Mouse (Mus musculus): Measurements from ENCODE around the gene Lrrc31. TPM values are rescaled to one million over a fixed set of nuclear protein-coding genes. Genes with fewer than 3 reads are reported as not detected.
A peak's percentile ranks its signal among the peaks of the same experiment; 100 is the strongest.

Gene Lrrc31
- polyA plus RNA-seq, 1 experiment from 2014 or later: 1.0 TPM

GRCm38 (mm10) chr3:30655937-30656336, 43.7 kb downstream of the Lrrc31 start:
- WGBS: 71% methylated on average over 5 of the region's 5 CpGs
- no peak overlapping the region for H3K27ac ChIP-seq
- ATAC-seq (replicated peaks; ENCODE audit: low FRiP score, low read depth): no peak

GRCm38 (mm10) chr3:30650062-30650841, 49.4 kb downstream of the Lrrc31 start:
- no peaks in the 10 kb centered on the region for H3K9me3 ChIP-seq (replicated peaks; ENCODE audit: low read length)
- WGBS: under 1% methylated on average over 41 of the region's 41 CpGs
- peak; percentile 34 for DNase-seq (ENCODE audit: low spot score)
- 0 out of 2 replicates have a peak overlapping the region, but pooled peaks have one; percentile 25 for H3K9ac ChIP-seq (ENCODE audit: low read depth, low read length)
- no peak overlapping the region for H3K27ac ChIP-seq
- ATAC-seq (replicated peaks; ENCODE audit: low FRiP score, low read depth): peak; percentile 53; the same call in 1 of the 2 replicates
- H3K4me1 ChIP-seq (replicated peaks; ENCODE audit: insufficient read depth, low read length): peaks cover 16% of the 10 kb centered on the region
- H3K36me3 ChIP-seq (ENCODE audit: insufficient read depth, low read length): no peaks in the 10 kb centered on the region
- H3K27me3 ChIP-seq (ENCODE audit: insufficient read depth, low read length): no peaks in the 10 kb centered on the region
- H3K4me3 ChIP-seq (replicated peaks; ENCODE audit: low read depth, low read length): peak overlapping the region; percentile 40
- TF ChIP-seq CTCF (IDR thresholded peaks at IDR 0.05; ENCODE audit: low read depth): peak; percentile 65
- peak overlapping the region; percentile 75 for H3K4me2 ChIP-seq (ENCODE audit: low read length)

More at GRCm38 (mm10) chr3:30655937-30656336, 43.7 kb downstream of the Lrrc31 start:
- Histone ChIP-seq H3K9ac (ENCODE audit: low read depth, low read length) (no peak overlapping the region), H3K27me3 (ENCODE audit: insufficient read depth, low read length) (no peaks in the 10 kb centered on the region), H3K4me3 (replicated peaks; ENCODE audit: low read depth, low read length) (no peak overlapping the region), H3K4me2 (ENCODE audit: low read length) (no peak overlapping the region), H3K4me1 (replicated peaks; ENCODE audit: insufficient read depth, low read length) (0 out of 2 replicates have a peak, but pooled peaks cover under 1% of the 10 kb centered on the region), H3K36me3 (ENCODE audit: insufficient read depth, low read length) (no peaks in the 10 kb centered on the region), H3K9me3 (replicated peaks; ENCODE audit: low read length) (no peaks in the 10 kb centered on the region)
- no peak for DNase-seq (ENCODE audit: low spot score)
- TF ChIP-seq CTCF (IDR thresholded peaks at IDR 0.05; ENCODE audit: low read depth): no peak

GRCm38 (mm10) chr3:30648466-30648865, 51.2 kb downstream of the Lrrc31 start:
- Histone ChIP-seq H3K4me1 (replicated peaks; ENCODE audit: insufficient read depth, low read length) (peaks cover 16% of the 10 kb centered on the region), H3K4me2 (ENCODE audit: low read length) (no peak overlapping the region), H3K36me3 (ENCODE audit: insufficient read depth, low read length) (no peaks in the 10 kb centered on the region), H3K9me3 (replicated peaks; ENCODE audit: low read length) (no peaks in the 10 kb centered on the region), H3K9ac (ENCODE audit: low read depth, low read length) (no peak overlapping the region), H3K27me3 (ENCODE audit: insufficient read depth, low read length) (no peaks in the 10 kb centered on the region), H3K27ac (no peak overlapping the region), H3K4me3 (replicated peaks; ENCODE audit: low read depth, low read length) (no peak overlapping the region)
- 90% methylated on average over 2 of the region's 2 CpGs for WGBS
- no peak for TF ChIP-seq CTCF (IDR thresholded peaks at IDR 0.05; ENCODE audit: low read depth)
- ATAC-seq (replicated peaks; ENCODE audit: low FRiP score, low read depth) (no peak), DNase-seq (ENCODE audit: low spot score) (no peak)

GRCm38 (mm10) chr3:30647440-30648090, 52.1 kb downstream of the Lrrc31 start, which contains the start of gene Lrrc34:
TSS of gene Lrrc34 (minus strand) at chr3:30647869.
- peak within 1 kb of the TSS; percentile 67 for H3K4me2 ChIP-seq (ENCODE audit: low read length)
- H3K9me3 ChIP-seq (replicated peaks; ENCODE audit: low read length): no peaks in the 10 kb centered on the region
- peak; percentile 91 for ATAC-seq (replicated peaks; ENCODE audit: low FRiP score, low read depth)
- WGBS: 6% methylated on average over 25 of the region's 25 CpGs
- H3K36me3 ChIP-seq (ENCODE audit: insufficient read depth, low read length): no peaks in the 10 kb centered on the region
- H3K27me3 ChIP-seq (ENCODE audit: insufficient read depth, low read length): no peaks in the 10 kb centered on the region
- no peak within 1 kb of the TSS for H3K27ac ChIP-seq
- H3K4me3 ChIP-seq (replicated peaks; ENCODE audit: low read depth, low read length): peak within 1 kb of the TSS; percentile 34
- H3K4me1 ChIP-seq (replicated peaks; ENCODE audit: insufficient read depth, low read length): peaks cover 16% of the 10 kb centered on the region
- TF ChIP-seq CTCF (IDR thresholded peaks at IDR 0.05; ENCODE audit: low read depth): no peak
- peak within 1 kb of the TSS; percentile 55; the same call in 1 of the 2 replicates for H3K9ac ChIP-seq (ENCODE audit: low read depth, low read length)
- DNase-seq (ENCODE audit: low spot score): peak; percentile 92

GRCm38 (mm10) chr3:30646761-30647160, 52.9 kb downstream of the Lrrc31 start:
- no peak for TF ChIP-seq CTCF (IDR thresholded peaks at IDR 0.05; ENCODE audit: low read depth)
- H3K4me2 ChIP-seq (ENCODE audit: low read length): no peak overlapping the region

GRCm38 (mm10) chr3:30644207-30644606, 55.4 kb downstream of the Lrrc31 start, which contains the start of gene Lrriq4:
TSS of gene Lrriq4 (plus strand) at chr3:30644507.
- DNase-seq (ENCODE audit: low spot score) (no peak), ATAC-seq (replicated peaks; ENCODE audit: low FRiP score, low read depth) (no peak)
- Histone ChIP-seq H3K4me1 (replicated peaks; ENCODE audit: insufficient read depth, low read length) (0 out of 2 replicates have a peak, but pooled peaks cover 5% of the 10 kb centered on the region), H3K9ac (ENCODE audit: low read depth, low read length) (no peak within 1 kb of the TSS), H3K36me3 (ENCODE audit: insufficient read depth, low read length) (no peaks in the 10 kb centered on the region), H3K4me3 (replicated peaks; ENCODE audit: low read depth, low read length) (no peak within 1 kb of the TSS), H3K27me3 (ENCODE audit: insufficient read depth, low read length) (no peaks in the 10 kb centered on the region), H3K27ac (no peak within 1 kb of the TSS), H3K9me3 (replicated peaks; ENCODE audit: low read length) (no peaks in the 10 kb centered on the region), H3K4me2 (ENCODE audit: low read length) (no peak within 1 kb of the TSS)
- TF ChIP-seq CTCF (IDR thresholded peaks at IDR 0.05; ENCODE audit: low read depth): no peak
- WGBS: 63% methylated on average over 2 of the region's 2 CpGs

More at GRCm38 (mm10) chr3:30646761-30647160, 52.9 kb downstream of the Lrrc31 start:
- WGBS: 60% methylated on average over 8 of the region's 8 CpGs
- Histone ChIP-seq H3K4me3 (replicated peaks; ENCODE audit: low read depth, low read length) (no peak overlapping the region), H3K9ac (ENCODE audit: low read depth, low read length) (no peak overlapping the region), H3K36me3 (ENCODE audit: insufficient read depth, low read length) (no peaks in the 10 kb centered on the region), H3K9me3 (replicated peaks; ENCODE audit: low read length) (no peaks in the 10 kb centered on the region), H3K27ac (no peak overlapping the region), H3K27me3 (ENCODE audit: insufficient read depth, low read length) (no peaks in the 10 kb centered on the region), H3K4me1 (replicated peaks; ENCODE audit: insufficient read depth, low read length) (peaks cover 16% of the 10 kb centered on the region)
- ATAC-seq (replicated peaks; ENCODE audit: low FRiP score, low read depth) (no peak), DNase-seq (ENCODE audit: low spot score) (no peak)
